Mouse (Mus musculus): ENCODE measurements around the gene Lmntd2. TPM values are rescaled to one million over a fixed set of nuclear protein-coding genes. Genes with fewer than 3 reads are reported as not detected.

The Lmntd2 gene
- 2.5 TPM for total RNA-seq (2023)

DNA sequence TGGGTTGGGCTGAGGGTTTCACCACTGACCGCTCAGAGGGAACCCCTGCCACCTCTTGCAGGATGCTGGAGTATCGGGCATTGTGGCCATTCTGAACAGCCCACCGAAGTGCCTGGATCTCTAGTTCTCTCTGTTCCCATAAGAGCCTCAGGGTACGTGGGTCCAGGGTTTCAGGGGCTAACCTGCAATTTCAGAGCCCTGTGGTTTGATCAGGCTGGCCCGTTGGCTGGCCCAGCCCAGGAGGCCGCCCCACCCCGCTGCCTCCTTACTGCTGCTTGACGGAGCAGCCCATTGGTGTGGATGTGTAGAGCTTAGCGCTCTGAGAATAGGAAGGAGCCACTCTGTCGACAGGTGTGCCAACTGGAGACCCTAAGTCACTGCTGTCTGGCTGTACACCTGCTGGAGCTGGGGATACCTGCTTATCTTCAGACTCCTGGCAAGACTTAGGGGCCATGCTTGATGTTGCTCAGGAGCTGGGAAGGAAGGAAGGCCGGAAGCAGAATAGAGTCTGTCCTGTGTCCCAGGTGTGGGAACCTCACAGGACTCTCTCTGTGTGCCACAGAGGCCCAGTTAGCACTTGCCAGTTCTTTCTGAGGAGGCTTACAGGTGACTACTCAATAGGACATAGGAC is at the start of gene Lmntd2:
TSS of gene Lmntd2 (minus strand) at position 476 of the 631 bp plus-strand sequence.

DNA sequence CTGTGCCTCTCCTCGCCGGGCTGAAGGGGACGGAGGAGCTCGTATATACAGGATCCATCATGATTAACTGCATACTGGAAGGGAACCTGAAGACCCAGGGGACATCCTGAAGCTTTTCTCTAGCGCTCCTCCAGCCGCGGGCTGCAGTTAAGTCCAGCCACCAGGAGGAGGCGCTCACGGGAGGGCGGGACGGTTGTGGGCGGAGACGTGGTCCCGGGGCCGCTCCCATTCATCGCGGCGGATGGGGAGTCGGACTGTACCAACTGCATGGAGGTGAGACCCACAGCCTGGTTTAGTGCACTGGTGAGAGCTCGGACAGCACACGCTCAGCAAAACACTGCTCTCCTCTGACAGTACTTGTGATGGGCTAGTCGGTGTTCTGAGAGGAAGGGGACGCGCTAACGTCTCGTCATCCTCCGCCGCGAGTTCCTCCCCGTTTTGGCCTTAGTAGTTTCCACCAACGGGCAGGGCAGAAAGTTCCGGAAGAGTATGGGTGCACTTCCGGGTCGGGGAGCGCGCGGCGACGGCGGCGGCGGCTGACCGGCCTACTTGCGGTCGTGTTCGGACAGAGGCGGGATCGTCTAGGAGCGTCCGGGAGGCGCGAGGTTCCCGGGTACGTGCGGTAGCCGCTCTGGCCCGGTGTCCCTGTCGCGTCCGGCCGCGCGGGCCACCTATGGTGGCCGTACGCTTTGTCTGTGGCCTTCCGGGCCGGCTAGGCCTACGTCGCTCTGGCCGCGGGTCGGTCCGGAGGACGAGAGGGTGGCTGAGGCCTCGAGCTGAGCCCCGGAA is 14.6 kb upstream of the Lmntd2 start, which contains the start of gene Phrf1:
TSS of gene Phrf1 (plus strand) at position 506 of the 789 bp plus-strand sequence.

DNA sequence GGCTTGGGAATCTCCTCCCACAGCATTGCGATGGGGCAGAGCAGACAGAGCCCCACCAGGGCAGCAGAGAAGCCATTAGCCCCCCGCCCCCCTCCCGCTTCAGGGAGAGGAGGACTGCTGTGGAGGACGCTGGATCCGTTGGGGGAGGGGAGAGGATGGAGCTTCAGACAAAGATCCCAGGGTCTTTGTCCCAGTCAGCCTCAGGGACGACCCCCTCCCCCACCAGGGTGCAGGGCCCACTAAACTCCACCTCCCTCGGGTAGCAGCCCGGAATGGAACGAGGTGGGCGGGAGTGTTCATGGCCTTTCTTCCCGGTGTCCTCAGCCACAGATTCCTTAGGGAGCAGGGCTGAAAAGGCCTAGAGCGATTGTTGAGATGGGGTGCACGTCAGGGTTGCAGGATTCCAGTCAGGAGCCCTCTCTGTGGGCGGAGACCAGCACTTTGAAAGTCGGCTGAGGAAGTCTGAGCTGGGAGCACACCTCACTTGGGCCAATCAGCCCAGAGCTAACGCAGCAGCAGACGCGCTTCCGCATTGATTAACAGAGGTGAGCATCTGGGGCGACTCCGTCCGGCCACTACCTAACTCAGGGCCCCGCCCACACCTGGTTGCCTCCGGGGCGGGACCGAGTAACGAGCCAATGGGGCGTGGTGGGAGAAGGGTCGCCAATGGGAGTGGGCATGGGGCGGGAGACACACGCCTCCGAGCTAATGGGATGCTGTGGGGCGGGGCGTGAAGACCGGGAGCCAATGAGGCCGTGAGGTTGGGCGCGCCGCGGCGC is 1.4 kb upstream of the Lmntd2 start, which contains the start of gene Rassf7:
TSS of gene Rassf7 (plus strand) at position 760 of the 779 bp plus-strand sequence.

DNA sequence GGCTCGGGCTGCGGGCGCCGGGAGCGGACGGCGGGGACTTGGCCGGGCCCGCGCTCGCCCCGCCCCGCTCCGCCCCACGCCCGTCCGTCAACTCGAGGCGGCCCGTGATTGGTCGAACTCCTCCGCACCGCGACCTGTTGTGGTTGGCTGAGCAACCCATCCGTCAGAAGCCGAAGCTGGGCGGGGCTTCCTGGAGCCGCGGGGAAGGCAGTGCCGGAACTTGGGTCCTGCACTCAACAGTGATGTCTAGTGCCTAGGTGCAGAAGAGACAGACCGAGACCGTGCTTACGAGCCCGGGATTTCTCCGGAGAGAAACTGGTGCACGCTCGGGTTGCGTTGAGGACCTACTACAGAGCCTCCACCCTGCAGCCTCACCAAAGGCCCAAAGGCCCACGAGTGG is 19.9 kb downstream of the Lmntd2 start, which contains the start of the genes Hras and Lrrc56:
TSS of gene Hras (minus strand) at position 58 of the 400 bp plus-strand sequence.
TSS of gene Lrrc56 (plus strand) at position 210 of the 400 bp plus-strand sequence.

DNA sequence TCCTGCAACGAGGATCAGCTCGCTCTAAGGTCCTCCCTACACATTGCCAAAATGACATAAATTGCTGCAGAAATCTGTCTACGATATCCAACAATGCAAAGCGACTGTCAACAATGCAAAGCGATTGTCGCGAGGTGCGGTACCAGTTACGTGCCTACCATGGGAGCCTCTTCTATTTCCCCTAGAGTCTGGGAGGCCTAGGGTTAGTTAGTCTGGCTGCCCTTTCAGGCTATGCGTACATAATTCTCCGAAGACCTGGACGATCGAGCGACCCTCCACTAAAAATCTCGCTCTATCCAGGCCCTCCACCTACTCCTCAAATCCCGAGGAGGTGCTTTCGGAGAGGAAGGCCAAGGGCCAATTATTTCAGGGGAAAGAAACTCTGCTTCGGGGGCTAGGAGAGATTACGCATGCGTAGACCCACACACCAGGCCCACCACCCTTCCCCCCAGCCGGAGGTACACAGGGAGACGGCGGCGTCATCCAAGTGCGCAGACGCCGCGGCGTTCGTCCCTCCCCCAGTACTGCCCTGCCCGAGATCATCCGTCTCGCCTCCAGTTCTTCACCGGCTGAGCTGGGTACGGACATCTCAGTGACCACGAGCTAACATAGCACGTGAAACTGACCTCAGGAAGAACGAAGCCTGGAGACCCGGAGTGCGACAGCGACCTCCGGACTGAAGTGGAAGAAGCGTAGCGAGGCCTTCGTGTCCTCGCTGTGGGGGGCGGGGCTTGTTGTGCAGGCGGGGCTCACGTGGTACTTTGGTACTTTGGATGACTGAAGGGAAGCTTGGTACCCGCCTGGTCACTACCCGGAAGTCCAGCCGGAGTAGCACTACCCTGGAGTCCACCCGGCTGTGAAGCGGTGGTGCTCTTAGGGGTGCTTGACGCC is 41.5 kb downstream of the Lmntd2 start, which contains the start of gene Rnh1:
TSS of gene Rnh1 (minus strand) at position 742 of the 891 bp plus-strand sequence.

Other genes starting within 250 kb of the Lmntd2 start
- not detected for gene Ifitm1, start 246.9 kb downstream of the Lmntd2 start, total RNA-seq (2023)
- 5.0 TPM for gene Ifitm3, start 203.3 kb downstream of the Lmntd2 start, total RNA-seq (2023)
- gene Ifitm6, start 196.2 kb downstream of the Lmntd2 start, total RNA-seq (2023) = 2.3 TPM
- not detected for gene Gm17387, start 184.9 kb downstream of the Lmntd2 start, total RNA-seq (2023)
- 1.3 TPM for gene B4galnt4, start 153.0 kb downstream of the Lmntd2 start, total RNA-seq (2023)
- 37.8 TPM for gene Pkp3, start 135.9 kb downstream of the Lmntd2 start, total RNA-seq (2023)
- 71.6 TPM for gene Sigirr, start 113.5 kb downstream of the Lmntd2 start, total RNA-seq (2023)
- not detected for gene Ano9, start 96.3 kb downstream of the Lmntd2 start, total RNA-seq (2023)
- gene Ptdss2, start 91.7 kb downstream of the Lmntd2 start, total RNA-seq (2023) = 7.1 TPM
- 37.7 TPM for gene Rnh1, start 41.2 kb downstream of the Lmntd2 start, total RNA-seq (2023)
- 33.2 TPM for gene Hras, start 20.1 kb downstream of the Lmntd2 start, total RNA-seq (2023)
- 4.7 TPM for gene Lrrc56, start 19.9 kb downstream of the Lmntd2 start, total RNA-seq (2023)
- 8.1 TPM for gene Rassf7, start 1.8 kb upstream of the Lmntd2 start, total RNA-seq (2023)
- gene Phrf1, start 14.7 kb upstream of the Lmntd2 start, total RNA-seq (2023) = 157 TPM
- gene Irf7, start 52.4 kb upstream of the Lmntd2 start, total RNA-seq (2023) = 57.4 TPM
- gene Cdhr5, start 62.7 kb upstream of the Lmntd2 start, total RNA-seq (2023) = not detected
- not detected for gene Sct, start 65.1 kb upstream of the Lmntd2 start, total RNA-seq (2023)
- gene Drd4, start 77.9 kb upstream of the Lmntd2 start, total RNA-seq (2023) = not detected
- gene Deaf1, start 113.6 kb upstream of the Lmntd2 start, total RNA-seq (2023) = 58.1 TPM
- 20.9 TPM for gene Tmem80, start 113.7 kb upstream of the Lmntd2 start, total RNA-seq (2023)
- gene Eps8l2, start 124.8 kb upstream of the Lmntd2 start, total RNA-seq (2023) = not detected
- 97.8 TPM for gene Taldo1, start 178.1 kb upstream of the Lmntd2 start, total RNA-seq (2023)
- gene Gatd1, start 200.1 kb upstream of the Lmntd2 start, total RNA-seq (2023) = 31.1 TPM
- not detected for gene Cend1, start 215.4 kb upstream of the Lmntd2 start, total RNA-seq (2023)
- gene Slc25a22, start 223.8 kb upstream of the Lmntd2 start, total RNA-seq (2023) = 67.0 TPM
- 5.7 TPM for gene Pidd1, start 229.9 kb upstream of the Lmntd2 start, total RNA-seq (2023)
- 3,653 TPM for gene Rplp2, start 233.3 kb upstream of the Lmntd2 start, total RNA-seq (2023)
- gene Pnpla2, start 241.1 kb upstream of the Lmntd2 start, total RNA-seq (2023) = 53.0 TPM
- gene Cracr2b, start 247.0 kb upstream of the Lmntd2 start, total RNA-seq (2023) = 1.0 TPM

Measured in CD8-positive naive resting alpha-beta T cell, adult 57 days (primary cell).